Mouse (Mus musculus): Measurements from ENCODE around the gene Fam187a. TPM values are rescaled to one million over a fixed set of nuclear protein-coding genes. Genes with fewer than 3 reads are reported as not detected.
A peak's percentile ranks its signal among the peaks of the same experiment; 100 is the strongest.

Fam187a gene
- polyA plus RNA-seq, 1 experiment from 2014 or later, result not detected

GRCm38 (mm10) chr11:102855941-102856340 is 29.0 kb upstream of the Fam187a start:
- no peak for ATAC-seq (replicated peaks; ENCODE audit: low FRiP score)
- no peak overlapping the region for H3K9ac ChIP-seq (ENCODE audit: low read depth, low read length)

GRCm38 (mm10) chr11:102858951-102859350 is 26.0 kb upstream of the Fam187a start:
- 95% methylated on average over 11 of the region's 11 CpGs for WGBS
- Histone ChIP-seq H3K9me3 (ENCODE audit: control insufficient read depth, low read length) (no peaks in the 10 kb centered on the region), H3K27me3 (replicated peaks; ENCODE audit: control insufficient read depth, insufficient read depth, low read length) (no peaks in the 10 kb centered on the region), H3K4me2 (no peak overlapping the region), H3K4me3 (ENCODE audit: low read depth, low read length) (no peak overlapping the region), H3K9ac (ENCODE audit: low read depth, low read length) (no peak overlapping the region), H3K27ac (ENCODE audit: low read depth, low read length) (no peak overlapping the region), H3K36me3 (ENCODE audit: control insufficient read depth, insufficient read depth, low read length) (peaks cover 50% of the 10 kb centered on the region), H3K4me1 (replicated peaks; ENCODE audit: control insufficient read depth, insufficient read depth, low read length) (no peaks in the 10 kb centered on the region)
- DNase-seq (ENCODE audit: low spot score) (no peak), ATAC-seq (replicated peaks; ENCODE audit: low FRiP score) (no peak)

More at GRCm38 (mm10) chr11:102855941-102856340, 29.0 kb upstream of the Fam187a start:
- no peak for DNase-seq (ENCODE audit: low spot score)
- H3K27ac ChIP-seq (ENCODE audit: low read depth, low read length), result no peak overlapping the region
- no peaks in the 10 kb centered on the region for H3K27me3 ChIP-seq (replicated peaks; ENCODE audit: control insufficient read depth, insufficient read depth, low read length)
- H3K36me3 ChIP-seq (ENCODE audit: control insufficient read depth, insufficient read depth, low read length), result peaks cover 42% of the 10 kb centered on the region
- no peaks in the 10 kb centered on the region for H3K4me1 ChIP-seq (replicated peaks; ENCODE audit: control insufficient read depth, insufficient read depth, low read length)
- WGBS, result 78% methylated on average over 6 of the region's 6 CpGs
- no peaks in the 10 kb centered on the region for H3K9me3 ChIP-seq (ENCODE audit: control insufficient read depth, low read length)
- no peak overlapping the region for H3K4me2 ChIP-seq
- no peak overlapping the region for H3K4me3 ChIP-seq (ENCODE audit: low read depth, low read length)

GRCm38 (mm10) chr11:102859933-102860332 is 25.0 kb upstream of the Fam187a start:
- 88% methylated on average over 8 of the region's 8 CpGs for WGBS
- H3K4me1 ChIP-seq (replicated peaks; ENCODE audit: control insufficient read depth, insufficient read depth, low read length), result no peaks in the 10 kb centered on the region
- H3K27ac ChIP-seq (ENCODE audit: low read depth, low read length), result no peak overlapping the region
- no peaks in the 10 kb centered on the region for H3K27me3 ChIP-seq (replicated peaks; ENCODE audit: control insufficient read depth, insufficient read depth, low read length)
- H3K36me3 ChIP-seq (ENCODE audit: control insufficient read depth, insufficient read depth, low read length), result peaks cover 45% of the 10 kb centered on the region
- DNase-seq (ENCODE audit: low spot score) (no peak), ATAC-seq (replicated peaks; ENCODE audit: low FRiP score) (no peak)
- H3K4me3 ChIP-seq (ENCODE audit: low read depth, low read length), result no peak overlapping the region
- H3K9ac ChIP-seq (ENCODE audit: low read depth, low read length), result no peak overlapping the region
- H3K9me3 ChIP-seq (ENCODE audit: control insufficient read depth, low read length), result no peaks in the 10 kb centered on the region
- H3K4me2 ChIP-seq, result no peak overlapping the region

GRCm38 (mm10) chr11:102864272-102864671 is 20.7 kb upstream of the Fam187a start:
- WGBS, result 66% methylated on average over 4 of the region's 4 CpGs
- H3K27ac ChIP-seq (ENCODE audit: low read depth, low read length), result no peak overlapping the region
- no peak overlapping the region for H3K9ac ChIP-seq (ENCODE audit: low read depth, low read length)
- H3K27me3 ChIP-seq (replicated peaks; ENCODE audit: control insufficient read depth, insufficient read depth, low read length), result no peaks in the 10 kb centered on the region
- no peaks in the 10 kb centered on the region for H3K9me3 ChIP-seq (ENCODE audit: control insufficient read depth, low read length)
- ATAC-seq (replicated peaks; ENCODE audit: low FRiP score), result no peak
- no peaks in the 10 kb centered on the region for H3K4me1 ChIP-seq (replicated peaks; ENCODE audit: control insufficient read depth, insufficient read depth, low read length)
- H3K4me2 ChIP-seq, result no peak overlapping the region
- no peak overlapping the region for H3K4me3 ChIP-seq (ENCODE audit: low read depth, low read length)
- H3K36me3 ChIP-seq (ENCODE audit: control insufficient read depth, insufficient read depth, low read length), result peaks cover 47% of the 10 kb centered on the region
- peak; percentile 42 for DNase-seq (ENCODE audit: low spot score)

- H3K4me2 ChIP-seq, result no peak overlapping the region
- H3K27ac ChIP-seq (ENCODE audit: low read depth, low read length), result no peak overlapping the region
- no peak for DNase-seq (ENCODE audit: low spot score)
- H3K27me3 ChIP-seq (replicated peaks; ENCODE audit: control insufficient read depth, insufficient read depth, low read length), result no peaks in the 10 kb centered on the region
- H3K36me3 ChIP-seq (ENCODE audit: control insufficient read depth, insufficient read depth, low read length), result peaks cover 34% of the 10 kb centered on the region
- WGBS, result 89% methylated on average over 7 of the region's 7 CpGs
- ATAC-seq (replicated peaks; ENCODE audit: low FRiP score), result no peak
- H3K9me3 ChIP-seq (ENCODE audit: control insufficient read depth, low read length), result no peaks in the 10 kb centered on the region
- no peak overlapping the region for H3K4me3 ChIP-seq (ENCODE audit: low read depth, low read length)
- no peak overlapping the region for H3K9ac ChIP-seq (ENCODE audit: low read depth, low read length)
- H3K4me1 ChIP-seq (replicated peaks; ENCODE audit: control insufficient read depth, insufficient read depth, low read length), result peaks cover 7% of the 10 kb centered on the region
Observed at GRCm38 (mm10) chr11:102874801-102875334, 10.1 kb upstream of the Fam187a start.

- no peaks in the 10 kb centered on the region for H3K9me3 ChIP-seq (ENCODE audit: control insufficient read depth, low read length)
- H3K4me3 ChIP-seq (ENCODE audit: low read depth, low read length), result peak overlapping the region; percentile 87
- H3K27ac ChIP-seq (ENCODE audit: low read depth, low read length), result no peak overlapping the region
- peaks cover 20% of the 10 kb centered on the region; the same call in 1 of the 2 replicates for H3K36me3 ChIP-seq (ENCODE audit: control insufficient read depth, insufficient read depth, low read length)
- peak overlapping the region; percentile 88 for H3K9ac ChIP-seq (ENCODE audit: low read depth, low read length)
- peaks cover 12% of the 10 kb centered on the region for H3K4me1 ChIP-seq (replicated peaks; ENCODE audit: control insufficient read depth, insufficient read depth, low read length)
- peak overlapping the region; percentile 79 for H3K4me2 ChIP-seq
- DNase-seq (ENCODE audit: low spot score), result no peak
- WGBS, result 80% methylated on average over 2 of the region's 2 CpGs
- no peak for ATAC-seq (replicated peaks; ENCODE audit: low FRiP score)
- 0 out of 2 replicates have a peak, but pooled peaks cover 3% of the 10 kb centered on the region for H3K27me3 ChIP-seq (replicated peaks; ENCODE audit: control insufficient read depth, insufficient read depth, low read length)
Observed at GRCm38 (mm10) chr11:102879558-102879957, 5.4 kb upstream of the Fam187a start.

- Histone ChIP-seq H3K27me3 (replicated peaks; ENCODE audit: control insufficient read depth, insufficient read depth, low read length) (0 out of 2 replicates have a peak, but pooled peaks cover 7% of the 10 kb centered on the region), H3K4me1 (replicated peaks; ENCODE audit: control insufficient read depth, insufficient read depth, low read length) (peaks cover 15% of the 10 kb centered on the region), H3K4me3 (ENCODE audit: low read depth, low read length) (peak within 1 kb of the TSS; percentile 87), H3K9me3 (ENCODE audit: control insufficient read depth, low read length) (no peaks in the 10 kb centered on the region), H3K4me2 (peak within 1 kb of the TSS; percentile 79), H3K27ac (ENCODE audit: low read depth, low read length) (peak within 1 kb of the TSS; percentile 73), H3K9ac (ENCODE audit: low read depth, low read length) (peak within 1 kb of the TSS; percentile 88), H3K36me3 (ENCODE audit: control insufficient read depth, insufficient read depth, low read length) (peaks cover 14% of the 10 kb centered on the region; the same call in 1 of the 2 replicates)
- ATAC-seq (replicated peaks; ENCODE audit: low FRiP score), result peak; percentile 91
- peak; percentile 94 for DNase-seq (ENCODE audit: low spot score)
- WGBS, result 1% methylated on average over 62 of the region's 62 CpGs
Observed at GRCm38 (mm10) chr11:102880585-102881313, 4.2 kb upstream of the Fam187a start, which contains the start of the genes Eftud2 and Ccdc103. Eftud2 (minus strand) TSS chr11:102880985. Ccdc103 (plus strand) TSS chr11:102881204.

GRCm38 (mm10) chr11:102881314-102882198 is 3.4 kb upstream of the Fam187a start:
- Histone ChIP-seq H3K27me3 (replicated peaks; ENCODE audit: control insufficient read depth, insufficient read depth, low read length) (peaks cover 12% of the 10 kb centered on the region; the same call in 1 of the 2 replicates), H3K27ac (ENCODE audit: low read depth, low read length) (no peak overlapping the region), H3K4me3 (ENCODE audit: low read depth, low read length) (peak overlapping the region; percentile 87), H3K9me3 (ENCODE audit: control insufficient read depth, low read length) (no peaks in the 10 kb centered on the region), H3K4me1 (replicated peaks; ENCODE audit: control insufficient read depth, insufficient read depth, low read length) (peaks cover 15% of the 10 kb centered on the region), H3K36me3 (ENCODE audit: control insufficient read depth, insufficient read depth, low read length) (peaks cover 8% of the 10 kb centered on the region; the same call in 1 of the 2 replicates), H3K9ac (ENCODE audit: low read depth, low read length) (peak overlapping the region; percentile 39), H3K4me2 (peak overlapping the region; percentile 79)
- ATAC-seq (replicated peaks; ENCODE audit: low FRiP score), result peak; percentile 35; the same call in 1 of the 2 replicates
- WGBS, result 17% methylated on average over 13 of the region's 13 CpGs
- DNase-seq (ENCODE audit: low spot score), result no peak
